In genomic region chr11:96278773-96279172, GRCm38 (mm10) we compare ENCODE assay signal across 9 mouse cellular contexts. TPM values are rescaled to one million over a fixed set of nuclear protein-coding genes. Genes with fewer than 3 reads are reported as not detected.
DNase-seq lines count a peak whose midpoint lies in the region; ATAC-seq and TF ChIP-seq lines count a peak whose summit lies in the region.
"Had no signal": no experiment of that assay in that cellular context is flagged by ENCODE, and none has a peak within 500 bp of the region (broad histone marks: within the 10 kb centered on the region; RNA-seq: fewer than 3 reads in every experiment).

No protein-coding gene starts in this region.

- peak; percentile 76 for ATAC-seq in heart, postnatal 0 days (ENCODE audit: insufficient read depth, low read depth)
- ATAC-seq in lung, postnatal 0 days: peak; percentile 80

- TF ChIP-seq EP300 in CH12.LX (IDR thresholded peaks at IDR 0.05; ENCODE audit: low read length): no peak
- TF ChIP-seq EP300 in heart, postnatal 0 days (IDR thresholded peaks at IDR 0.05; ENCODE audit: low read depth): no peak
- TF ChIP-seq EP300 in lung, postnatal 0 days (IDR thresholded peaks at IDR 0.05): no peak

- dilution Hi-C loops in CH12.LX (cut with MboI; ENCODE audit: extremely low pct_ligation_motif_present, extremely low pct_unique_long_range_greater_than_20kb, low sequenced_read_pairs): no loop called here

- no peak overlapping the region for H3K4me2 ChIP-seq in CH12.LX (ENCODE audit: insufficient read depth, low read depth, poor library complexity, severe bottlenecking)
- no peak overlapping the region for H3K4me2 ChIP-seq in heart, postnatal 0 days (ENCODE audit: low read depth, low read length)
- H3K4me2 ChIP-seq in lung, postnatal 0 days (replicated peaks; ENCODE audit: low read depth, low read length): no peak overlapping the region
- H3K4me2 ChIP-seq: lung, embryonic 15.5 days had no signal

- TF ChIP-seq RAD21 in CH12.LX (IDR thresholded peaks at IDR 0.05; ENCODE audit: low read depth, low read length): peak; percentile 100

- TF ChIP-seq POLR2A in CH12.LX (IDR thresholded peaks at IDR 0.05; ENCODE audit: low read depth, low read length): no peak

- WGBS in embryonic facial prominence, embryonic 10.5 days: 1% methylated on average over 9 of the region's 9 CpGs
- 1% methylated on average over 9 of the region's 9 CpGs for WGBS in heart, postnatal 0 days
- under 1% methylated on average over 9 of the region's 9 CpGs for WGBS in lung, postnatal 0 days

- no peaks in the 10 kb centered on the region for H3K36me3 ChIP-seq in CH12.LX (replicated peaks in 1 of 2; ENCODE audit: control insufficient read depth in 1 of 2, insufficient read depth in 1 of 2, low read length in 1 of 2)
- H3K36me3 ChIP-seq in embryonic facial prominence, embryonic 10.5 days (replicated peaks): no peaks in the 10 kb centered on the region
- no peaks in the 10 kb centered on the region for H3K36me3 ChIP-seq in heart, postnatal 0 days (replicated peaks; ENCODE audit: control insufficient read depth, insufficient read depth, low read length)
- H3K36me3 ChIP-seq in lung, postnatal 0 days (ENCODE audit: insufficient read depth, low read length): no peaks in the 10 kb centered on the region
- H3K36me3 ChIP-seq: lung, embryonic 15.5 days had no signal

- H3K27me3 ChIP-seq in CH12.LX (replicated peaks): peaks cover 94% of the 10 kb centered on the region
- peaks cover 100% of the 10 kb centered on the region for H3K27me3 ChIP-seq in embryonic facial prominence, embryonic 10.5 days (replicated peaks; ENCODE audit: low read depth, poor library complexity, severe bottlenecking)
- H3K27me3 ChIP-seq in heart, postnatal 0 days (ENCODE audit: control insufficient read depth, insufficient read depth, low read length): peaks cover 100% of the 10 kb centered on the region
- peaks cover 83% of the 10 kb centered on the region for H3K27me3 ChIP-seq in lung, postnatal 0 days (replicated peaks; ENCODE audit: insufficient read depth, low read length)

- H3K9me3 ChIP-seq in CH12.LX (replicated peaks; ENCODE audit: low read length): peaks cover 2% of the 10 kb centered on the region
- H3K9me3 ChIP-seq in embryonic facial prominence, embryonic 10.5 days: no peaks in the 10 kb centered on the region
- no peaks in the 10 kb centered on the region for H3K9me3 ChIP-seq in heart, postnatal 0 days (replicated peaks; ENCODE audit: control insufficient read depth, low read length)
- no peaks in the 10 kb centered on the region for H3K9me3 ChIP-seq in lung, postnatal 0 days (ENCODE audit: low read length)
- H3K9me3 ChIP-seq: lung, embryonic 15.5 days had no signal

- no peak overlapping the region for H3K9ac ChIP-seq in CH12.LX (ENCODE audit: insufficient read depth, low read depth)
- H3K9ac ChIP-seq in heart, postnatal 0 days (replicated peaks; ENCODE audit: low read depth, low read length): no peak overlapping the region
- H3K9ac ChIP-seq in lung, postnatal 0 days (replicated peaks; ENCODE audit: low read depth): no peak overlapping the region
- H3K9ac ChIP-seq: lung, embryonic 15.5 days had no signal

- peaks cover 0 to 3% of the 10 kb centered on the region in 2 experiments; a peak in 1 of 4 replicates for H3K4me1 ChIP-seq in CH12.LX (ENCODE audit: control insufficient read depth in 1 of 2, insufficient read depth in 2 of 2)
- H3K4me1 ChIP-seq in embryonic facial prominence, embryonic 10.5 days: peaks cover 5% of the 10 kb centered on the region
- no peaks in the 10 kb centered on the region for H3K4me1 ChIP-seq in heart, postnatal 0 days (ENCODE audit: control insufficient read depth, insufficient read depth)
- no peaks in the 10 kb centered on the region for H3K4me1 ChIP-seq in lung, postnatal 0 days (ENCODE audit: insufficient read depth, low read depth, low read length)

- no peaks in the 10 kb centered on the region for H3K79me2 ChIP-seq in CH12.LX (replicated peaks; ENCODE audit: control insufficient read depth, extremely low read depth, insufficient read depth, poor library complexity, severe bottlenecking)

- H3K4me3 ChIP-seq in CH12.LX (replicated peaks in 1 of 3; ENCODE audit: low read depth in 2 of 3, low read length in 2 of 3, poor library complexity in 1 of 3): no peak overlapping the region
- H3K4me3 ChIP-seq in embryonic facial prominence, embryonic 10.5 days: no peak overlapping the region
- no peak overlapping the region for H3K4me3 ChIP-seq in heart, postnatal 0 days (ENCODE audit: low read depth, low read length)
- H3K4me3 ChIP-seq in lung, postnatal 0 days (ENCODE audit: low read depth, low read length): no peak overlapping the region

- TF ChIP-seq CTCF in CH12.LX (conservative IDR thresholded peaks at IDR 0.05 in 1 of 2, IDR thresholded peaks at IDR 0.05 in 1 of 2; ENCODE audit: low read depth in 2 of 2, low read length in 2 of 2): peak; percentile 71 to 99; a peak in 3 of 4 replicates
- TF ChIP-seq CTCF in heart, postnatal 0 days (IDR thresholded peaks at IDR 0.05; ENCODE audit: low read depth): peak; percentile 77
- TF ChIP-seq CTCF in lung, postnatal 0 days (IDR thresholded peaks at IDR 0.05): peak; percentile 86

- H3K27ac ChIP-seq in CH12.LX (ENCODE audit: insufficient read depth, low read depth): no peak overlapping the region
- H3K27ac ChIP-seq in embryonic facial prominence, embryonic 10.5 days (replicated peaks): no peak overlapping the region
- H3K27ac ChIP-seq in heart, postnatal 0 days (ENCODE audit: low read depth): no peak overlapping the region
- no peak overlapping the region for H3K27ac ChIP-seq in lung, postnatal 0 days (ENCODE audit: low read length)
- H3K27ac ChIP-seq: lung, embryonic 15.5 days had no signal

- peak; percentile 87 for DNase-seq in CH12.LX (ENCODE audit: extremely low read depth)
- peak; percentile 86 for DNase-seq in adrenal gland, adult 8-10 months
- DNase-seq in embryonic facial prominence, embryonic 10.5 days (ENCODE audit: low spot score): peak; percentile 88
- DNase-seq in heart, postnatal 0 days (ENCODE audit: low spot score): peak; percentile 69
- DNase-seq in kidney, postnatal 36 days: peak; percentile 92 to 94
- DNase-seq in lung, postnatal 0 days (ENCODE audit: low spot score): peak; percentile 89
- DNase-seq in right cerebral cortex, postnatal 25 days: peak; percentile 79
- DNase-seq in yolk sac, embryonic 10.5 days (ENCODE audit: low spot score): no peak

- in situ Hi-C loops in CH12.LX (cut with MboI; ENCODE audit: low pct_ligation_motif_present, low pct_unique_long_range_greater_than_20kb, low sequenced_read_pairs): no loop called here

RNA-seq across cellular contexts. Expression of gene Hoxb8, which starts 2.9 kb away (rescaled TPM):
- total RNA-seq in CH12.LX (2012; rRNA removed): not detected in 2 replicates
- not detected in 2 replicates for total RNA-seq in CH12.LX (2014; rRNA removed)
- polyA plus RNA-seq in CH12.LX (2012; ENCODE audit: insufficient read length, low read depth): not detected in 2 replicates
- total RNA-seq in adrenal gland, adult 8-10 months (2022): 10 to 100 TPM; 50.4 to 99.8 (median 83.6) TPM
- not detected in 2 replicates for polyA plus RNA-seq in embryonic facial prominence, embryonic 10.5 days (2016; fragmentation: Nextera tagmentation; extraction: Ambion mirVana)
- total RNA-seq in heart, postnatal 0 days (2014; rRNA removed; ENCODE audit: low replicate concordance): not detected in 2 replicates
- not detected in 2 replicates for polyA plus RNA-seq in heart, postnatal 0 days (2015; fragmentation: Nextera tagmentation; extraction: Ambion mirVana)
- polyA plus RNA-seq in lung, postnatal 0 days (2015; fragmentation: Nextera tagmentation; extraction: Ambion mirVana): 0.23 and 0.35 TPM in 2 replicates

RNA-seq across cellular contexts. Expression of gene Hoxb9, which starts 7.5 kb away (rescaled TPM):
- not detected in 2 replicates for total RNA-seq in CH12.LX (2012; rRNA removed)
- total RNA-seq in CH12.LX (2014; rRNA removed): not detected in 2 replicates
- polyA plus RNA-seq in CH12.LX (2012; ENCODE audit: insufficient read length, low read depth): not detected in 2 replicates
- total RNA-seq in adrenal gland, adult 8-10 months (2022): 100 to 1,000 TPM; 157 to 250 (median 226) TPM
- polyA plus RNA-seq in embryonic facial prominence, embryonic 10.5 days (2016; fragmentation: Nextera tagmentation; extraction: Ambion mirVana): not detected in 2 replicates
- not detected in 2 replicates for total RNA-seq in heart, postnatal 0 days (2014; rRNA removed; ENCODE audit: low replicate concordance)
- not detected in 2 replicates for polyA plus RNA-seq in heart, postnatal 0 days (2015; fragmentation: Nextera tagmentation; extraction: Ambion mirVana)
- polyA plus RNA-seq in lung, postnatal 0 days (2015; fragmentation: Nextera tagmentation; extraction: Ambion mirVana): not detected in 2 replicates

RNA-seq across cellular contexts. Expression of gene Hoxb7, which starts 7.7 kb away (rescaled TPM):
- total RNA-seq in CH12.LX (2012; rRNA removed): not detected in 2 replicates
- not detected in 2 replicates for total RNA-seq in CH12.LX (2014; rRNA removed)
- polyA plus RNA-seq in CH12.LX (2012; ENCODE audit: insufficient read length, low read depth): not detected in 2 replicates
- total RNA-seq in adrenal gland, adult 8-10 months (2022): 10 to 100 TPM; 44.6 to 62.9 (median 53.0) TPM
- not detected in 2 replicates for polyA plus RNA-seq in embryonic facial prominence, embryonic 10.5 days (2016; fragmentation: Nextera tagmentation; extraction: Ambion mirVana)
- not detected in 2 replicates for total RNA-seq in heart, postnatal 0 days (2014; rRNA removed; ENCODE audit: low replicate concordance)
- 0.20 TPM in 1 of 2 replicates, not detected in the other for polyA plus RNA-seq in heart, postnatal 0 days (2015; fragmentation: Nextera tagmentation; extraction: Ambion mirVana)
- polyA plus RNA-seq in lung, postnatal 0 days (2015; fragmentation: Nextera tagmentation; extraction: Ambion mirVana): 1.3 and 1.9 TPM in 2 replicates

RNA-seq across cellular contexts. Expression of gene Hoxb6, which starts 13.5 kb away (rescaled TPM):
- total RNA-seq in CH12.LX (2012; rRNA removed) (0.34 and 1.1 TPM in 2 replicates), CH12.LX (2014; rRNA removed) (0.12 TPM in 1 of 2 replicates, not detected in the other)
- 0.31 and 0.53 TPM in 2 replicates for polyA plus RNA-seq in CH12.LX (2012; ENCODE audit: insufficient read length, low read depth)
- 10 to 100 TPM; 56.4 to 77.8 (median 59.5) TPM for total RNA-seq in adrenal gland, adult 8-10 months (2022)
- polyA plus RNA-seq in embryonic facial prominence, embryonic 10.5 days (2016; fragmentation: Nextera tagmentation; extraction: Ambion mirVana): 0.15 TPM in 1 of 2 replicates, not detected in the other
- total RNA-seq in heart, postnatal 0 days (2014; rRNA removed; ENCODE audit: low replicate concordance): not detected in 2 replicates
- polyA plus RNA-seq in heart, postnatal 0 days (2015; fragmentation: Nextera tagmentation; extraction: Ambion mirVana): not detected in 2 replicates
- 7.3 and 7.4 TPM in 2 replicates for polyA plus RNA-seq in lung, postnatal 0 days (2015; fragmentation: Nextera tagmentation; extraction: Ambion mirVana)

RNA-seq across cellular contexts. Expression of gene Hoxb5, which starts 24.4 kb away (rescaled TPM):
- total RNA-seq in CH12.LX (2012; rRNA removed) (0.04 and 0.08 TPM in 2 replicates), CH12.LX (2014; rRNA removed) (not detected in 2 replicates)
- polyA plus RNA-seq in CH12.LX (2012; ENCODE audit: insufficient read length, low read depth): 0.13 TPM in 1 of 2 replicates, not detected in the other
- total RNA-seq in adrenal gland, adult 8-10 months (2022): 10 to 100 TPM; 25.2 to 38.3 (median 26.7) TPM
- 0.07 and 0.28 TPM in 2 replicates for polyA plus RNA-seq in embryonic facial prominence, embryonic 10.5 days (2016; fragmentation: Nextera tagmentation; extraction: Ambion mirVana)
- 0.19 TPM in 1 of 2 replicates, not detected in the other for total RNA-seq in heart, postnatal 0 days (2014; rRNA removed; ENCODE audit: low replicate concordance)
- polyA plus RNA-seq in heart, postnatal 0 days (2015; fragmentation: Nextera tagmentation; extraction: Ambion mirVana): 0.08 and 0.25 TPM in 2 replicates
- polyA plus RNA-seq in lung, postnatal 0 days (2015; fragmentation: Nextera tagmentation; extraction: Ambion mirVana): 16.8 and 17.3 TPM in 2 replicates
